Mouse (Mus musculus) stomach, embryonic 15.5 days (tissue): Measurements from ENCODE around the gene Xlr4a. TPM values are rescaled to one million over a fixed set of nuclear protein-coding genes. Genes with fewer than 3 reads are reported as not detected.
A peak's percentile ranks its signal among the peaks of the same experiment; 100 is the strongest.
"Not testable (repeated sequence)": the region's sequence is repeated elsewhere in the genome, so short reads cannot be mapped to it uniquely, and the experiment has no call there.

Source experiments
- ATAC-seq: fragments of 200-750 bp; cut with Nextera tagmentation; 2 replicates; pipeline ENCODE4 v1.8.0; 2017; ENCODE audit warnings: low read depth, moderate number of reproducible peaks, moderate TSS enrichment; ENCODE audit not compliant: insufficient read depth, low FRiP score
- H3K27ac ChIP-seq: fragments of 300-500 bp; sonication (generic); 2 replicates; pipeline ENCODE4 v1.5.1; 2015; ENCODE audit warnings: mild to moderate bottlenecking, inconsistent platforms
- H3K27me3 ChIP-seq: fragments of 300-500 bp; sonication (generic); replicated peaks from 2 replicates; pipeline ENCODE4 v1.6.1; 2015; ENCODE audit warnings: inconsistent platforms
- H3K36me3 ChIP-seq: fragments of 300-500 bp; sonication (generic); 2 replicates; pipeline ENCODE4 v1.6.1; 2015; ENCODE audit warnings: inconsistent platforms
- H3K4me1 ChIP-seq: fragments of 300-500 bp; sonication (generic); 2 replicates; pipeline ENCODE4 v1.6.1; 2015; ENCODE audit warnings: inconsistent platforms
- H3K4me2 ChIP-seq: fragments of 300-500 bp; sonication (generic); 2 replicates; pipeline ENCODE4 v1.6.1; 2015; ENCODE audit warnings: mild to moderate bottlenecking, inconsistent platforms
- H3K4me3 ChIP-seq: fragments of 300-500 bp; sonication (generic); replicated peaks from 2 replicates; pipeline ENCODE4 v1.5.1; 2015; ENCODE audit warnings: inconsistent platforms
- H3K9ac ChIP-seq: fragments of 300-500 bp; sonication (generic); 2 replicates; pipeline ENCODE4 v1.6.1; 2015; ENCODE audit warnings: inconsistent platforms
- H3K9me3 ChIP-seq: fragments of 300-500 bp; sonication (generic); 2 replicates; pipeline ENCODE4 v1.6.1; 2016; ENCODE audit warnings: inconsistent platforms
- WGBS: fragments of 180-500 bp; shearing (Covaris S2); methylation state at CpG from one replicate; pipeline ENCODE4 v1.1.7; 2015; 5-methylcytosine and 5-hydroxymethylcytosine counted together
- polyA plus RNA-seq: library from polyadenylated mRNA; unstranded; fragments of >200 nt; fragmentation: Nextera tagmentation; extraction: Ambion mirVana; gene quantifications from 2 replicates; pipeline ENCODE4 v1.2.1, GENCODE M21; 2015

Gene Xlr4a
- polyA plus RNA-seq, result 1.9 and 2.1 TPM in 2 replicates

DNA sequence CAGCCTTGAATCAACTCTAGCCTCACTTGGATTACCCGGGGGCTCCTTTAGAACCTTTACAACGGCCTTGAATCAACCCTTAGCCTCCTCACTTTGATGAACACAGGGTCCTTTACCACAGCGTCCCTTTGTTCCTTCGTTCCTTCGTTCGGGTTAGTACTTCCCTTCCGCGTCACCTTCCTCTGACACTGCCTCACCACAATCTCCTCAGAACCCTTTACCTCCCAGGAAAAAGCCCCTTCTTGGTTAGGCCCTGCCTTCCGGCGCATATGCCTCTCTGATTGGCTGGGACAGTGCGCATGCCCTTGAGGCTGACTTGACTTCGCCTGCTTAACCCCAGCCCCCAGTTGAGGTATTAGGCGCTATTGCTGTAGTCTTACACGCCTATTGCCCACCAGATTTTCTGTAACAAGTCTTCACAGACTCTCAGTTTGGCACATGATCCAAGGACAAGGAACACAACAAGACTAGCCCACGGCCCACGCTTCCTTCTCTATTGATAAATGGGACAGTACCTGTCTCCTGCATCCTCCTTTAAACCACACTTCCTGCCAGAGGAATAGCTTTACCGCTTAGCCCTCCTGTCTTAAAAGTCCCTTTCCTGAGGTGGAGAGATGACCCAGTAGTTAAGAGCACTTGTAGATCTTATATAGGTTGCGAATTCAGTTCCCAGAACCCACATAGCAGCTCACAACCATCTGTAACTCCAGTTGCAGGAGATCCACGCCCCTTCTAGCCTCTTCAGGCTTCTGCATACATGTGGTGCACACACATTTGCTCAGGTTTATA, at the start of gene Xlr4a:
Gene Xlr4a, minus strand, starts transcription at position 212 of the 789 bp plus-strand sequence.
- H3K9me3 ChIP-seq, H3K4me3 ChIP-seq, H3K36me3 ChIP-seq, H3K4me2 ChIP-seq, H3K9ac ChIP-seq, ATAC-seq, H3K27ac ChIP-seq, H3K27me3 ChIP-seq, H3K4me1 ChIP-seq: not testable (repeated sequence)
- WGBS, result 80% methylated on average over 19 of the region's 19 CpGs

GRCm38 (mm10) chrX:73122859-73123829, 40.9 kb upstream of the Xlr4a start:
- H3K4me3 ChIP-seq, H3K9me3 ChIP-seq, H3K4me1 ChIP-seq, H3K4me2 ChIP-seq, H3K27ac ChIP-seq, H3K27me3 ChIP-seq, H3K9ac ChIP-seq, ATAC-seq, H3K36me3 ChIP-seq: not testable (repeated sequence)
- WGBS, result no CpG with 5 or more reads among the region's 12 CpGs

GRCm38 (mm10) chrX:73116747-73117146, 34.5 kb upstream of the Xlr4a start, which contains the start of gene Gm14685:
Gm14685 (plus strand) TSS chrX:73117047.
- H3K9ac ChIP-seq, ATAC-seq, H3K27ac ChIP-seq, H3K4me1 ChIP-seq, H3K27me3 ChIP-seq, H3K9me3 ChIP-seq, H3K4me2 ChIP-seq, H3K36me3 ChIP-seq, H3K4me3 ChIP-seq: not testable (repeated sequence)
- WGBS, result no CpG with 5 or more reads among the region's 7 CpGs

- H3K27me3 ChIP-seq, H3K4me2 ChIP-seq, H3K27ac ChIP-seq, H3K9ac ChIP-seq, ATAC-seq, H3K36me3 ChIP-seq, H3K9me3 ChIP-seq, H3K4me3 ChIP-seq, H3K4me1 ChIP-seq: not testable (repeated sequence)
- 68% methylated on average over 13 of the region's 13 CpGs for WGBS
These were observed 14.7 kb upstream of the Xlr4a start, which contains the start of gene Xlr3a for GRCm38 (mm10) chrX:73096941-73097508. Xlr3a (minus strand) TSS chrX:73097095.

DNA sequence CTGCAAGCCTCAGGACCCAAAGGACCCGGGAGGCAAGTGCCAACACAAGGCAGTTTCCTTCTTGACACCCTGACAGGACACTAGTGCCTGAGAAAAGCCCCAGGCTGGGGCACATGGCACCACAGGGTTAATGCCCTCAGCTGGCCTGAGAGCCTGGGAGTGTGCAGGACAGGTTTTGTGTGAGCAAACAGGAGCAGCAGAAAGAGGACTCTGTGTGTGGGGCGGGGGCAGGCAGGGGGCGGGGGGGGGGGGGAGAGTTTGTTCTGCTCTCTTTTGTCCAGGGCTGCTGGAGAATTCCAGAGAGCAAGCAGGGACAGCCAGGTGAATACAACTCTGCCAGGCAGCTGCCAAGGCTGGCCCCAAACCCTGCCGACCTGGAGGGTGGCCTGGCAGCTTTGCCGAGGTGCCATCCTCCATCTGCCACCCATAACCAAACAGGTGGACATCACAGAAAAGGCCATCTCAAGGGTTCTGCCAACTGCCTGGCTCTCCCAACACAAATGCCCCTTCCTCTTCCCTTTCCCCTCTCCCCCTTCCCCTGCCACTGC, 15.4 kb downstream of the Xlr4a start:
- H3K27ac ChIP-seq, H3K4me2 ChIP-seq, H3K9ac ChIP-seq, H3K9me3 ChIP-seq, H3K4me3 ChIP-seq, H3K36me3 ChIP-seq, H3K27me3 ChIP-seq, H3K4me1 ChIP-seq: not testable (repeated sequence)
- WGBS, result 37% methylated on average over 2 of the region's 5 CpGs
- ATAC-seq, result peak; percentile 56; the same call in 1 of the 2 replicates

DNA sequence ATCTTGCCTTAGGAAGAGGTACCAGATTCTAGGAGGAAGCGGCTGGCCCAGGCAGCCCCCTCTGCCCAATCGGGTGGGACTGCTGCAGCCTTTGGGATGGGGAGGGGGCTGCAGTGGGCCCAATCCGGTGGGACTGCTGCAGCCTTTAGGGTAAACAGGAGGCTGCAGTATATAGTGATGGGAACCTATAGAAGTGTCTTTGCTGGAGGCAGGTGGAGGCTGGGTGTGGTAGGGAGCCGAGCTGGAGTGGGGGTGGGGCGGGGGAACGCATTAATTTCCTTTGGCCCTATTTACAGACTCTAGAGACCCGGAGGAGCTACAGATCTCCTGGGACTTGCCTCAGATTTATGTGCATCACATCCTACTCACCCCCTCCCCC, 17.9 kb downstream of the Xlr4a start, which contains the start of gene Pnma3:
Gene Pnma3, plus strand, starts transcription at position 373 of the 379 bp plus-strand sequence.
- peak within 1 kb of the TSS; percentile 39 for H3K4me2 ChIP-seq
- H3K9me3 ChIP-seq, result no peaks in the 10 kb centered on the region
- H3K36me3 ChIP-seq, result no peaks in the 10 kb centered on the region
- no peak within 1 kb of the TSS for H3K27ac ChIP-seq
- no peaks in the 10 kb centered on the region for H3K27me3 ChIP-seq
- 0 out of 2 replicates have a peak, but pooled peaks cover 3% of the 10 kb centered on the region for H3K4me1 ChIP-seq
- 30% methylated on average over 7 of the region's 7 CpGs for WGBS
- no peak within 1 kb of the TSS for H3K9ac ChIP-seq
- no peak within 1 kb of the TSS for H3K4me3 ChIP-seq
- no peak for ATAC-seq

- H3K9ac ChIP-seq, result no peak overlapping the region
- H3K4me3 ChIP-seq, result no peak overlapping the region
- H3K4me1 ChIP-seq, result 0 out of 2 replicates have a peak, but pooled peaks cover 3% of the 10 kb centered on the region
These were observed 18.5 kb downstream of the Xlr4a start for GRCm38 (mm10) chrX:73063512-73064414.

GRCm38 (mm10) chrX:73062323-73062722, 20.0 kb downstream of the Xlr4a start:
- H3K36me3 ChIP-seq, result no peaks in the 10 kb centered on the region

More at GRCm38 (mm10) chrX:73063512-73064414, 18.5 kb downstream of the Xlr4a start:
- H3K36me3 ChIP-seq, result no peaks in the 10 kb centered on the region
- H3K27me3 ChIP-seq, result no peaks in the 10 kb centered on the region
- WGBS, result 42% methylated on average over 23 of the region's 24 CpGs
- no peaks in the 10 kb centered on the region for H3K9me3 ChIP-seq
- peak overlapping the region; percentile 39 for H3K4me2 ChIP-seq
- H3K27ac ChIP-seq, result no peak overlapping the region
- 0 out of 2 replicates have a peak, but pooled peaks have one; percentile 10 for ATAC-seq

GRCm38 (mm10) chrX:73061528-73061927, 20.8 kb downstream of the Xlr4a start:
- H3K36me3 ChIP-seq, result no peaks in the 10 kb centered on the region
- WGBS, result 79% methylated on average over 1 of the region's 1 CpGs
- no peak overlapping the region for H3K4me2 ChIP-seq
- H3K27ac ChIP-seq, result no peak overlapping the region
- no peaks in the 10 kb centered on the region for H3K27me3 ChIP-seq
- no peaks in the 10 kb centered on the region for H3K9me3 ChIP-seq
- no peak overlapping the region for H3K9ac ChIP-seq
- H3K4me1 ChIP-seq, result 0 out of 2 replicates have a peak, but pooled peaks cover 3% of the 10 kb centered on the region
- H3K4me3 ChIP-seq, result no peak overlapping the region
- no peak for ATAC-seq

More at GRCm38 (mm10) chrX:73062323-73062722, 20.0 kb downstream of the Xlr4a start:
- no peak overlapping the region for H3K27ac ChIP-seq
- no peaks in the 10 kb centered on the region for H3K9me3 ChIP-seq
- no peak overlapping the region for H3K4me3 ChIP-seq
- no peak overlapping the region for H3K4me2 ChIP-seq
- 0 out of 2 replicates have a peak, but pooled peaks cover 3% of the 10 kb centered on the region for H3K4me1 ChIP-seq
- ATAC-seq, result no peak
- no peaks in the 10 kb centered on the region for H3K27me3 ChIP-seq
- H3K9ac ChIP-seq, result no peak overlapping the region
- 40% methylated on average over 5 of the region's 5 CpGs for WGBS

GRCm38 (mm10) chrX:73053860-73054563, 28.3 kb downstream of the Xlr4a start:
- WGBS, result 15% methylated on average over 14 of the region's 14 CpGs
- no peaks in the 10 kb centered on the region for H3K36me3 ChIP-seq
- no peak overlapping the region for H3K4me3 ChIP-seq
- no peaks in the 10 kb centered on the region for H3K9me3 ChIP-seq
- H3K27ac ChIP-seq, result no peak overlapping the region
- no peak overlapping the region for H3K4me2 ChIP-seq
- H3K27me3 ChIP-seq, result no peaks in the 10 kb centered on the region
- no peak overlapping the region for H3K9ac ChIP-seq
- no peaks in the 10 kb centered on the region for H3K4me1 ChIP-seq
- ATAC-seq, result peak; percentile 92
